Comparison of ENCODE assay signal across 17 mouse cellular contexts in genomic region chr9:119835581-119836125, GRCm38 (mm10). TPM values are rescaled to one million over a fixed set of nuclear protein-coding genes. Genes with fewer than 3 reads are reported as not detected.
DNase-seq lines count a peak whose midpoint lies in the region; ATAC-seq lines count a peak whose summit lies in the region.
"Had no signal": no experiment of that assay in that cellular context is flagged by ENCODE, and none has a peak within 500 bp of the region (broad histone marks: within the 10 kb centered on the region; RNA-seq: fewer than 3 reads in every experiment).

No protein-coding gene starts in this region.

- no peak overlapping the region for H3K27ac ChIP-seq in hindbrain, embryonic 16.5 days (ENCODE audit: low read depth, low read length)
- H3K27ac ChIP-seq in hindbrain, embryonic 13.5 days = no peak overlapping the region
- H3K27ac ChIP-seq in forebrain, embryonic 15.5 days (replicated peaks) = peak overlapping the region; percentile 17; the same call in 1 of the 2 replicates
- peak overlapping the region; percentile 31 for H3K27ac ChIP-seq in kidney, embryonic 16.5 days (ENCODE audit: low read length)
- H3K27ac ChIP-seq in neural tube, embryonic 14.5 days (ENCODE audit: low read depth, low read length) = 0 out of 2 replicates have a peak overlapping the region, but pooled peaks have one; percentile 39
- H3K27ac ChIP-seq in heart, embryonic 11.5 days (ENCODE audit: low read depth, low read length) = no peak overlapping the region
- H3K27ac ChIP-seq: limb, embryonic 15.5 days had no signal

- peaks cover 3% of the 10 kb centered on the region; the same call in 1 of the 2 replicates for H3K4me1 ChIP-seq in hindbrain, embryonic 16.5 days (ENCODE audit: control insufficient read depth, insufficient read depth, low read depth, low read length)
- H3K4me1 ChIP-seq in hindbrain, embryonic 13.5 days (replicated peaks) = peaks cover 5% of the 10 kb centered on the region; the same call in 1 of the 2 replicates
- peaks cover 28% of the 10 kb centered on the region for H3K4me1 ChIP-seq in forebrain, embryonic 15.5 days
- 0 out of 2 replicates have a peak, but pooled peaks cover 8% of the 10 kb centered on the region for H3K4me1 ChIP-seq in kidney, embryonic 16.5 days (ENCODE audit: insufficient read depth, low read length)
- no peaks in the 10 kb centered on the region for H3K4me1 ChIP-seq in neural tube, embryonic 14.5 days (ENCODE audit: control insufficient read depth, insufficient read depth, low read length)
- H3K4me1 ChIP-seq in heart, embryonic 11.5 days (ENCODE audit: control insufficient read depth, insufficient read depth, low read length) = no peaks in the 10 kb centered on the region

- peak; percentile 54; the same call in 1 of the 2 replicates for ATAC-seq in hindbrain, embryonic 16.5 days
- ATAC-seq in hindbrain, embryonic 13.5 days (ENCODE audit: low FRiP score) = no peak
- 0 out of 2 replicates have a peak, but pooled peaks have one; percentile 49 for ATAC-seq in forebrain, embryonic 15.5 days (replicated peaks)
- ATAC-seq in kidney, embryonic 16.5 days (ENCODE audit: low FRiP score, low TSS enrichment) = peak; percentile 65; the same call in 1 of the 2 replicates
- ATAC-seq in neural tube, embryonic 14.5 days (ENCODE audit: low read depth) = no peak
- ATAC-seq in heart, embryonic 11.5 days (replicated peaks; ENCODE audit: insufficient number of reproducible peaks, low FRiP score, low TSS enrichment) = no peak
- ATAC-seq: intestine, postnatal 0 days; liver, postnatal 0 days had no signal

- no peak overlapping the region for H3K4me2 ChIP-seq in hindbrain, embryonic 16.5 days (ENCODE audit: low read length)
- H3K4me2 ChIP-seq in hindbrain, embryonic 13.5 days = no peak overlapping the region
- H3K4me2 ChIP-seq in forebrain, embryonic 15.5 days (replicated peaks) = no peak overlapping the region
- no peak overlapping the region for H3K4me2 ChIP-seq in kidney, embryonic 16.5 days (replicated peaks; ENCODE audit: low read depth, low read length)
- no peak overlapping the region for H3K4me2 ChIP-seq in neural tube, embryonic 14.5 days (ENCODE audit: low read depth, low read length)
- H3K4me2 ChIP-seq in heart, embryonic 11.5 days = no peak overlapping the region
- H3K4me2 ChIP-seq: limb, embryonic 15.5 days had no signal

- H3K9me3 ChIP-seq in hindbrain, embryonic 16.5 days (ENCODE audit: control insufficient read depth, low read length) = no peaks in the 10 kb centered on the region
- H3K9me3 ChIP-seq in hindbrain, embryonic 13.5 days = no peaks in the 10 kb centered on the region
- no peaks in the 10 kb centered on the region for H3K9me3 ChIP-seq in forebrain, embryonic 15.5 days
- no peaks in the 10 kb centered on the region for H3K9me3 ChIP-seq in kidney, embryonic 16.5 days (ENCODE audit: low read length)
- H3K9me3 ChIP-seq in neural tube, embryonic 14.5 days (ENCODE audit: control insufficient read depth, low read length) = no peaks in the 10 kb centered on the region
- H3K9me3 ChIP-seq in heart, embryonic 11.5 days (replicated peaks; ENCODE audit: control insufficient read depth, low read length) = 0 out of 2 replicates have a peak, but pooled peaks cover 3% of the 10 kb centered on the region
- H3K9me3 ChIP-seq: limb, embryonic 15.5 days had no signal

- no peak overlapping the region for H3K4me3 ChIP-seq in hindbrain, embryonic 16.5 days (ENCODE audit: low read length)
- no peak overlapping the region for H3K4me3 ChIP-seq in hindbrain, embryonic 13.5 days
- no peak overlapping the region for H3K4me3 ChIP-seq in forebrain, embryonic 15.5 days
- no peak overlapping the region for H3K4me3 ChIP-seq in kidney, embryonic 16.5 days (ENCODE audit: low read length)
- H3K4me3 ChIP-seq in neural tube, embryonic 14.5 days (ENCODE audit: low read depth, low read length) = no peak overlapping the region
- H3K4me3 ChIP-seq in heart, embryonic 11.5 days (ENCODE audit: low read depth, low read length) = no peak overlapping the region
- H3K4me3 ChIP-seq: limb, embryonic 15.5 days had no signal

- no peak for DNase-seq in left cerebral cortex, adult 9 months (ENCODE audit: low spot score in 2 of 2)
- DNase-seq: adrenal gland, postnatal 10 days; cerebellum, adult 11-12 months; cerebellum, postnatal 25 days; gastrocnemius, postnatal 36 days; liver, postnatal 0 days; right cerebral cortex, postnatal 4 days; thymus, postnatal 36 days had no signal

- 31% methylated on average over 9 of the region's 9 CpGs for WGBS in hindbrain, embryonic 16.5 days
- WGBS in hindbrain, embryonic 13.5 days = 38% methylated on average over 9 of the region's 9 CpGs
- WGBS in forebrain, embryonic 15.5 days = 22% methylated on average over 9 of the region's 9 CpGs
- 26% methylated on average over 9 of the region's 9 CpGs for WGBS in kidney, embryonic 16.5 days
- 25% methylated on average over 9 of the region's 9 CpGs for WGBS in neural tube, embryonic 14.5 days
- 63% methylated on average over 9 of the region's 9 CpGs for WGBS in heart, embryonic 11.5 days (ENCODE audit: insufficient replicate concordance)

- H3K27me3 ChIP-seq in hindbrain, embryonic 16.5 days (replicated peaks; ENCODE audit: control insufficient read depth, insufficient read depth, low read length) = no peaks in the 10 kb centered on the region
- H3K27me3 ChIP-seq in hindbrain, embryonic 13.5 days = 0 out of 2 replicates have a peak, but pooled peaks cover 5% of the 10 kb centered on the region
- no peaks in the 10 kb centered on the region for H3K27me3 ChIP-seq in forebrain, embryonic 15.5 days
- H3K27me3 ChIP-seq in kidney, embryonic 16.5 days (ENCODE audit: insufficient read depth, low read length) = 0 out of 2 replicates have a peak, but pooled peaks cover 3% of the 10 kb centered on the region
- no peaks in the 10 kb centered on the region for H3K27me3 ChIP-seq in neural tube, embryonic 14.5 days (ENCODE audit: control insufficient read depth, insufficient read depth, low read length)
- no peaks in the 10 kb centered on the region for H3K27me3 ChIP-seq in heart, embryonic 11.5 days (ENCODE audit: control insufficient read depth, insufficient read depth, low read length)
- H3K27me3 ChIP-seq: limb, embryonic 15.5 days had no signal

- H3K9ac ChIP-seq in hindbrain, embryonic 16.5 days (ENCODE audit: low read depth, low read length) = no peak overlapping the region
- H3K9ac ChIP-seq in hindbrain, embryonic 13.5 days = no peak overlapping the region
- no peak overlapping the region for H3K9ac ChIP-seq in forebrain, embryonic 15.5 days (replicated peaks)
- no peak overlapping the region for H3K9ac ChIP-seq in kidney, embryonic 16.5 days (replicated peaks; ENCODE audit: low read length)
- no peak overlapping the region for H3K9ac ChIP-seq in neural tube, embryonic 14.5 days (replicated peaks; ENCODE audit: low read depth, low read length)
- H3K9ac ChIP-seq in heart, embryonic 11.5 days (ENCODE audit: low read depth, low read length) = no peak overlapping the region
- H3K9ac ChIP-seq: limb, embryonic 15.5 days; liver, postnatal 0 days had no signal

- H3K36me3 ChIP-seq in hindbrain, embryonic 16.5 days (ENCODE audit: control insufficient read depth, insufficient read depth, low read length) = no peaks in the 10 kb centered on the region
- no peaks in the 10 kb centered on the region for H3K36me3 ChIP-seq in hindbrain, embryonic 13.5 days
- H3K36me3 ChIP-seq in forebrain, embryonic 15.5 days = no peaks in the 10 kb centered on the region
- no peaks in the 10 kb centered on the region for H3K36me3 ChIP-seq in kidney, embryonic 16.5 days (ENCODE audit: insufficient read depth, low read length)
- H3K36me3 ChIP-seq in neural tube, embryonic 14.5 days (ENCODE audit: control insufficient read depth, insufficient read depth, low read length) = no peaks in the 10 kb centered on the region
- no peaks in the 10 kb centered on the region for H3K36me3 ChIP-seq in heart, embryonic 11.5 days (ENCODE audit: control insufficient read depth, insufficient read depth, low read length)
- H3K36me3 ChIP-seq: limb, embryonic 15.5 days had no signal

RNA-seq across cellular contexts. Expression of gene Scn11a, which starts 10.4 kb away (rescaled TPM):
- 0.35 and 0.46 TPM in 2 replicates for polyA plus RNA-seq in hindbrain, embryonic 16.5 days (2015; fragmentation: Nextera tagmentation; extraction: Ambion mirVana)
- 0.04 and 0.14 TPM in 2 replicates for polyA plus RNA-seq in hindbrain, embryonic 13.5 days (2015; fragmentation: Nextera tagmentation; extraction: Ambion mirVana)
- polyA plus RNA-seq in forebrain, embryonic 15.5 days (2015; fragmentation: Nextera tagmentation; extraction: Ambion mirVana) = 0.18 and 0.22 TPM in 2 replicates
- 0.05 and 0.09 TPM in 2 replicates for polyA plus RNA-seq in kidney, embryonic 16.5 days (2015; fragmentation: Nextera tagmentation; extraction: Ambion mirVana)
- polyA plus RNA-seq in neural tube, embryonic 14.5 days (2014; fragmentation: Nextera tagmentation; extraction: Ambion mirVana) = 0.13 and 1.4 TPM in 2 replicates
- 0.06 and 0.14 TPM in 2 replicates for polyA plus RNA-seq in heart, embryonic 11.5 days (2014; fragmentation: Nextera tagmentation; extraction: Ambion mirVana)
- polyA plus RNA-seq: heart, embryonic 14.5 days; liver, postnatal 0 days had no signal

RNA-seq across cellular contexts. Expression of gene Wdr48, which starts 59.0 kb away (rescaled TPM):
- polyA plus RNA-seq in hindbrain, embryonic 16.5 days (2015; fragmentation: Nextera tagmentation; extraction: Ambion mirVana) = 59.2 and 64.6 TPM in 2 replicates
- polyA plus RNA-seq in hindbrain, embryonic 13.5 days (2015; fragmentation: Nextera tagmentation; extraction: Ambion mirVana) = 63.2 and 65.3 TPM in 2 replicates
- polyA plus RNA-seq in forebrain, embryonic 15.5 days (2015; fragmentation: Nextera tagmentation; extraction: Ambion mirVana) = 78.0 and 82.5 TPM in 2 replicates
- polyA plus RNA-seq in kidney, embryonic 16.5 days (2015; fragmentation: Nextera tagmentation; extraction: Ambion mirVana) = 54.2 and 56.5 TPM in 2 replicates
- 55.6 and 68.5 TPM in 2 replicates for polyA plus RNA-seq in neural tube, embryonic 14.5 days (2014; fragmentation: Nextera tagmentation; extraction: Ambion mirVana)
- polyA plus RNA-seq in heart, embryonic 11.5 days (2014; fragmentation: Nextera tagmentation; extraction: Ambion mirVana) = 39.9 and 49.5 TPM in 2 replicates

Comparison
In these comparisons a context has a peak if more than half of its experiments do, and no peak if none do; other contexts are left out.
1. ATAC-seq: peak in hindbrain, embryonic 16.5 days (single experiment), forebrain, embryonic 15.5 days (single experiment) and kidney, embryonic 16.5 days (single experiment); none in hindbrain, embryonic 13.5 days (single experiment), neural tube, embryonic 14.5 days (single experiment) and heart, embryonic 11.5 days (single experiment).
2. H3K27ac ChIP-seq: peak in forebrain, embryonic 15.5 days (single experiment), kidney, embryonic 16.5 days (single experiment) and neural tube, embryonic 14.5 days (single experiment); none in hindbrain, embryonic 16.5 days (single experiment), hindbrain, embryonic 13.5 days (single experiment) and heart, embryonic 11.5 days (single experiment).